In genomic region chr2:160718811-160719210, GRCm38 (mm10) we compare ENCODE assay signal across 23 mouse cellular contexts. TPM values are rescaled to one million over a fixed set of nuclear protein-coding genes. Genes with fewer than 3 reads are reported as not detected.
DNase-seq lines count a peak whose midpoint lies in the region; ATAC-seq lines count a peak whose summit lies in the region.
"Had no signal": no experiment of that assay in that cellular context is flagged by ENCODE, and none has a peak within 500 bp of the region (broad histone marks: within the 10 kb centered on the region; RNA-seq: fewer than 3 reads in every experiment).

No protein-coding gene starts in this region.

- DNase-seq in hindbrain, embryonic 14.5 days (ENCODE audit: low spot score): peak; percentile 49
- DNase-seq in hindbrain, embryonic 11.5 days (ENCODE audit: low spot score): no peak
- peak; percentile 78 for DNase-seq in midbrain, embryonic 11.5 days (ENCODE audit: low spot score, missing footprints)
- DNase-seq in lung, adult 18-20 months: peak; percentile 93 to 94
- peak; percentile 89 for DNase-seq in lung, postnatal 25 days (ENCODE audit: low spot score)
- no peak for DNase-seq in T-cell, adult 2 months (ENCODE audit: low spot score)
- no peak for DNase-seq in left cerebral cortex, adult 11 months (ENCODE audit: low spot score)
- DNase-seq: adrenal gland, postnatal 36 days; B cell, adult 2 months; cerebellum, adult 8-10 months; gastrocnemius, postnatal 25 days; heart, postnatal 10 days; kidney, adult 9 months; layer of hippocampus, postnatal 36 days; right cerebral cortex, postnatal 14 days; thymus, postnatal 25 days had no signal

- H3K4me3 ChIP-seq in hindbrain, embryonic 14.5 days (replicated peaks; ENCODE audit: low read length): no peak overlapping the region
- H3K4me3 ChIP-seq in hindbrain, embryonic 11.5 days (ENCODE audit: low read depth, low read length): no peak overlapping the region
- H3K4me3 ChIP-seq in midbrain, embryonic 11.5 days (ENCODE audit: low read depth, low read length): no peak overlapping the region
- H3K4me3 ChIP-seq in midbrain, embryonic 15.5 days: no peak overlapping the region
- H3K4me3 ChIP-seq: embryonic facial prominence, embryonic 13.5 days; limb, embryonic 12.5 days; neural tube, embryonic 12.5 days had no signal

- no peaks in the 10 kb centered on the region for H3K27me3 ChIP-seq in hindbrain, embryonic 14.5 days (ENCODE audit: control insufficient read depth, insufficient read depth, low read length)
- no peaks in the 10 kb centered on the region for H3K27me3 ChIP-seq in hindbrain, embryonic 11.5 days (ENCODE audit: control insufficient read depth, insufficient read depth, low read length)
- H3K27me3 ChIP-seq in midbrain, embryonic 11.5 days (ENCODE audit: control insufficient read depth, insufficient read depth, low read length): no peaks in the 10 kb centered on the region
- H3K27me3 ChIP-seq in midbrain, embryonic 15.5 days (replicated peaks): no peaks in the 10 kb centered on the region
- H3K27me3 ChIP-seq: embryonic facial prominence, embryonic 13.5 days; limb, embryonic 12.5 days; neural tube, embryonic 12.5 days had no signal

- peaks cover 96% of the 10 kb centered on the region for H3K36me3 ChIP-seq in hindbrain, embryonic 14.5 days (replicated peaks; ENCODE audit: control insufficient read depth, insufficient read depth)
- peaks cover 11% of the 10 kb centered on the region; the same call in 1 of the 2 replicates for H3K36me3 ChIP-seq in hindbrain, embryonic 11.5 days (ENCODE audit: control insufficient read depth, insufficient read depth, low read length)
- peaks cover 28% of the 10 kb centered on the region for H3K36me3 ChIP-seq in midbrain, embryonic 11.5 days (ENCODE audit: control insufficient read depth, insufficient read depth, low read length)
- H3K36me3 ChIP-seq in midbrain, embryonic 15.5 days (replicated peaks): peaks cover 67% of the 10 kb centered on the region

- H3K4me1 ChIP-seq in hindbrain, embryonic 14.5 days (replicated peaks; ENCODE audit: control insufficient read depth, insufficient read depth, low read length): no peaks in the 10 kb centered on the region
- H3K4me1 ChIP-seq in hindbrain, embryonic 11.5 days (replicated peaks; ENCODE audit: control insufficient read depth, insufficient read depth, low read length): no peaks in the 10 kb centered on the region
- H3K4me1 ChIP-seq in midbrain, embryonic 11.5 days (ENCODE audit: control insufficient read depth, insufficient read depth, low read length): no peaks in the 10 kb centered on the region
- no peaks in the 10 kb centered on the region for H3K4me1 ChIP-seq in midbrain, embryonic 15.5 days
- H3K4me1 ChIP-seq: embryonic facial prominence, embryonic 13.5 days; limb, embryonic 12.5 days; neural tube, embryonic 12.5 days had no signal

- 81% methylated on average over 3 of the region's 3 CpGs for WGBS in hindbrain, embryonic 14.5 days
- 91% methylated on average over 3 of the region's 3 CpGs for WGBS in hindbrain, embryonic 11.5 days
- WGBS in midbrain, embryonic 11.5 days: 90% methylated on average over 3 of the region's 3 CpGs
- 84% methylated on average over 3 of the region's 3 CpGs for WGBS in midbrain, embryonic 15.5 days

- ATAC-seq in hindbrain, embryonic 14.5 days (ENCODE audit: low FRiP score): no peak
- ATAC-seq in hindbrain, embryonic 11.5 days (ENCODE audit: low FRiP score): no peak
- ATAC-seq in midbrain, embryonic 11.5 days (ENCODE audit: low FRiP score): no peak
- ATAC-seq in midbrain, embryonic 15.5 days (replicated peaks): no peak
- ATAC-seq: activated CD4-positive, CD25-positive, alpha-beta regulatory T cell, adult 4 months; inflammation-experienced regulatory T-cells, adult 6 months had no signal

- no peak overlapping the region for H3K9ac ChIP-seq in hindbrain, embryonic 14.5 days
- no peak overlapping the region for H3K9ac ChIP-seq in hindbrain, embryonic 11.5 days (ENCODE audit: low read depth, low read length)
- no peak overlapping the region for H3K9ac ChIP-seq in midbrain, embryonic 11.5 days (ENCODE audit: low read length)
- H3K9ac ChIP-seq in midbrain, embryonic 15.5 days: no peak overlapping the region
- H3K9ac ChIP-seq: embryonic facial prominence, embryonic 13.5 days; limb, embryonic 12.5 days; neural tube, embryonic 12.5 days had no signal

- no peaks in the 10 kb centered on the region for H3K9me3 ChIP-seq in hindbrain, embryonic 14.5 days (ENCODE audit: control insufficient read depth, low read length)
- H3K9me3 ChIP-seq in hindbrain, embryonic 11.5 days (ENCODE audit: control insufficient read depth, low read length): no peaks in the 10 kb centered on the region
- H3K9me3 ChIP-seq in midbrain, embryonic 11.5 days (ENCODE audit: control insufficient read depth, low read length): no peaks in the 10 kb centered on the region
- no peaks in the 10 kb centered on the region for H3K9me3 ChIP-seq in midbrain, embryonic 15.5 days
- H3K9me3 ChIP-seq: embryonic facial prominence, embryonic 13.5 days; limb, embryonic 12.5 days; neural tube, embryonic 12.5 days had no signal

- H3K4me2 ChIP-seq in hindbrain, embryonic 14.5 days (replicated peaks): no peak overlapping the region
- no peak overlapping the region for H3K4me2 ChIP-seq in hindbrain, embryonic 11.5 days (replicated peaks; ENCODE audit: low read depth, low read length)
- no peak overlapping the region for H3K4me2 ChIP-seq in midbrain, embryonic 11.5 days
- H3K4me2 ChIP-seq in midbrain, embryonic 15.5 days: no peak overlapping the region
- H3K4me2 ChIP-seq: embryonic facial prominence, embryonic 13.5 days; limb, embryonic 12.5 days; neural tube, embryonic 12.5 days had no signal

- no peak overlapping the region; the same call in 1 of the 2 replicates for H3K27ac ChIP-seq in hindbrain, embryonic 14.5 days
- H3K27ac ChIP-seq in hindbrain, embryonic 11.5 days (ENCODE audit: low read depth, low read length): no peak overlapping the region
- no peak overlapping the region for H3K27ac ChIP-seq in midbrain, embryonic 11.5 days (ENCODE audit: low read depth, low read length)
- H3K27ac ChIP-seq in midbrain, embryonic 15.5 days: no peak overlapping the region
- H3K27ac ChIP-seq: embryonic facial prominence, embryonic 13.5 days; limb, embryonic 12.5 days; macrophage; neural tube, embryonic 12.5 days had no signal

RNA-seq across cellular contexts. Expression of gene Plcg1, which starts 12.3 kb away (rescaled TPM):
- polyA plus RNA-seq in hindbrain, embryonic 14.5 days (2014; fragmentation: Nextera tagmentation; extraction: Ambion mirVana): 56.3 and 62.8 TPM in 2 replicates
- 67.8 and 73.3 TPM in 2 replicates for polyA plus RNA-seq in hindbrain, embryonic 11.5 days (2014; fragmentation: Nextera tagmentation; extraction: Ambion mirVana)
- 64.0 and 65.3 TPM in 2 replicates for polyA plus RNA-seq in midbrain, embryonic 11.5 days (2014; fragmentation: Nextera tagmentation; extraction: Ambion mirVana)
- 64.3 and 68.4 TPM in 2 replicates for polyA plus RNA-seq in midbrain, embryonic 15.5 days (2015; fragmentation: Nextera tagmentation; extraction: Ambion mirVana)

Comparison
In these comparisons a context has a peak if more than half of its experiments do, and no peak if none do; other contexts are left out.
1. DNase-seq: peak in hindbrain, embryonic 14.5 days (single experiment), midbrain, embryonic 11.5 days (single experiment), lung, adult 18-20 months (2 of 2) and lung, postnatal 25 days (single experiment); none in hindbrain, embryonic 11.5 days (single experiment), T-cell, adult 2 months (single experiment) and left cerebral cortex, adult 11 months (single experiment).